8 mouse cellular contexts compared by ENCODE assay signal in genomic region chr3:101398071-101398786, GRCm38 (mm10). TPM values are rescaled to one million over a fixed set of nuclear protein-coding genes. Genes with fewer than 3 reads are reported as not detected.
DNase-seq lines count a peak whose midpoint lies in the region; ATAC-seq and TF ChIP-seq lines count a peak whose summit lies in the region.

No protein-coding gene starts in this region.

- no peaks in the 10 kb centered on the region for H3K9me3 ChIP-seq in lung, postnatal 0 days (ENCODE audit: low read length)
- H3K9me3 ChIP-seq in forebrain, embryonic 11.5 days (ENCODE audit: control insufficient read depth, low read length): no peaks in the 10 kb centered on the region
- no peaks in the 10 kb centered on the region for H3K9me3 ChIP-seq in hindbrain, embryonic 13.5 days

- H3K27ac ChIP-seq in lung, postnatal 0 days (ENCODE audit: low read length): no peak overlapping the region
- peak overlapping the region; percentile 31; the same call in 1 of the 2 replicates for H3K27ac ChIP-seq in forebrain, embryonic 11.5 days (ENCODE audit: low read depth, low read length)
- peak overlapping the region; percentile 66 for H3K27ac ChIP-seq in hindbrain, embryonic 13.5 days
- H3K27ac ChIP-seq in thymus, adult 2 months (ENCODE audit: control insufficient read depth, insufficient read depth, low read length): no peak overlapping the region

- no peak overlapping the region for H3K9ac ChIP-seq in lung, postnatal 0 days (replicated peaks; ENCODE audit: low read depth)
- H3K9ac ChIP-seq in forebrain, embryonic 11.5 days (ENCODE audit: low read length): peak overlapping the region; percentile 29; the same call in 1 of the 2 replicates
- H3K9ac ChIP-seq in hindbrain, embryonic 13.5 days: peak overlapping the region; percentile 46; the same call in 1 of the 2 replicates

- no peak for DNase-seq in lung, postnatal 0 days (ENCODE audit: low spot score)
- no peak for DNase-seq in lung, adult 2 months
- peak; percentile 68 for DNase-seq in forebrain, embryonic 11.5 days (ENCODE audit: low spot score)
- peak; percentile 69 for DNase-seq in neural tube, embryonic 10.5 days (ENCODE audit: extremely low spot score, low spot score)
- no peak for DNase-seq in thymus, adult 2 months
- no peak for DNase-seq in spleen, postnatal 36 days (ENCODE audit: low spot score in 2 of 2)

- H3K4me2 ChIP-seq in lung, postnatal 0 days (replicated peaks; ENCODE audit: low read depth, low read length): no peak overlapping the region
- no peak overlapping the region for H3K4me2 ChIP-seq in forebrain, embryonic 11.5 days (ENCODE audit: low read depth, low read length, severe bottlenecking)
- no peak overlapping the region for H3K4me2 ChIP-seq in hindbrain, embryonic 13.5 days

- no peak for TF ChIP-seq EP300 in lung, postnatal 0 days (IDR thresholded peaks at IDR 0.05)

- peak; percentile 34 for ATAC-seq in lung, postnatal 0 days
- peak; percentile 69 for ATAC-seq in forebrain, embryonic 11.5 days (replicated peaks; ENCODE audit: low FRiP score)
- ATAC-seq in hindbrain, embryonic 13.5 days (ENCODE audit: low FRiP score): peak; percentile 30; the same call in 1 of the 2 replicates
- ATAC-seq in megakaryocyte-erythroid progenitor cell, adult 5-6 weeks (replicated peaks; ENCODE audit: low FRiP score, low TSS enrichment, poor library complexity, severe bottlenecking): no peak

- no peaks in the 10 kb centered on the region for H3K36me3 ChIP-seq in lung, postnatal 0 days (ENCODE audit: insufficient read depth, low read length)
- H3K36me3 ChIP-seq in forebrain, embryonic 11.5 days (ENCODE audit: control insufficient read depth, insufficient read depth, low read length): no peaks in the 10 kb centered on the region
- H3K36me3 ChIP-seq in hindbrain, embryonic 13.5 days: no peaks in the 10 kb centered on the region
- no peaks in the 10 kb centered on the region for H3K36me3 ChIP-seq in thymus, adult 2 months (ENCODE audit: control insufficient read depth, insufficient read depth, low read length)

- peak; percentile 21; the same call in 1 of the 2 replicates for TF ChIP-seq CTCF in lung, postnatal 0 days (IDR thresholded peaks at IDR 0.05)
- no peak for TF ChIP-seq CTCF in lung, adult 2 months (IDR thresholded peaks at IDR 0.05; ENCODE audit: insufficient read depth, low read length)
- TF ChIP-seq CTCF in thymus, adult 2 months (IDR thresholded peaks at IDR 0.05; ENCODE audit: borderline replicate concordance, control insufficient read depth, extremely low read depth, insufficient read depth, low read length, poor library complexity): no peak

- H3K4me1 ChIP-seq in lung, postnatal 0 days (ENCODE audit: insufficient read depth, low read depth, low read length): peaks cover 19% of the 10 kb centered on the region
- peaks cover 8% of the 10 kb centered on the region; the same call in 1 of the 2 replicates for H3K4me1 ChIP-seq in lung, adult 2 months (ENCODE audit: control insufficient read depth, insufficient read depth, low read length)
- peaks cover 15% of the 10 kb centered on the region for H3K4me1 ChIP-seq in forebrain, embryonic 11.5 days (replicated peaks; ENCODE audit: control insufficient read depth, insufficient read depth, low read length)
- peaks cover 78% of the 10 kb centered on the region for H3K4me1 ChIP-seq in hindbrain, embryonic 13.5 days (replicated peaks)
- no peaks in the 10 kb centered on the region; the same call in 1 of the 2 replicates for H3K4me1 ChIP-seq in thymus, adult 2 months (replicated peaks; ENCODE audit: control insufficient read depth, insufficient read depth, low read length)

- no peak overlapping the region for H3K4me3 ChIP-seq in lung, postnatal 0 days (ENCODE audit: low read depth, low read length)
- no peak overlapping the region for H3K4me3 ChIP-seq in lung, adult 2 months (replicated peaks; ENCODE audit: extremely low read depth, low read depth, low read length)
- no peak overlapping the region for H3K4me3 ChIP-seq in forebrain, embryonic 11.5 days (ENCODE audit: low read depth, low read length)
- H3K4me3 ChIP-seq in hindbrain, embryonic 13.5 days: no peak overlapping the region
- H3K4me3 ChIP-seq in thymus, adult 2 months (ENCODE audit: control insufficient read depth, insufficient read depth, low read length): no peak overlapping the region

- 51% methylated on average over 12 of the region's 12 CpGs for WGBS in lung, postnatal 0 days
- WGBS in lung, adult 2 months: 71% methylated on average over 12 of the region's 12 CpGs
- WGBS in forebrain, embryonic 11.5 days: 35% methylated on average over 12 of the region's 12 CpGs
- WGBS in hindbrain, embryonic 13.5 days: 41% methylated on average over 12 of the region's 12 CpGs
- WGBS in thymus, adult 2 months: 88% methylated on average over 12 of the region's 12 CpGs

- no peak for TF ChIP-seq POLR2A in lung, adult 2 months (IDR thresholded peaks at IDR 0.05; ENCODE audit: borderline replicate concordance, extremely low read depth, low read depth, low read length)
- no peak for TF ChIP-seq POLR2A in thymus, adult 2 months (IDR thresholded peaks at IDR 0.05; ENCODE audit: control insufficient read depth, extremely low read depth, insufficient read depth, low read length, poor library complexity)

- H3K27me3 ChIP-seq in lung, postnatal 0 days (replicated peaks; ENCODE audit: insufficient read depth, low read length): no peaks in the 10 kb centered on the region
- H3K27me3 ChIP-seq in forebrain, embryonic 11.5 days (ENCODE audit: control insufficient read depth, insufficient read depth, low read length): no peaks in the 10 kb centered on the region
- H3K27me3 ChIP-seq in hindbrain, embryonic 13.5 days: no peaks in the 10 kb centered on the region
- H3K27me3 ChIP-seq in thymus, adult 2 months (ENCODE audit: control insufficient read depth, insufficient read depth, low read length): no peaks in the 10 kb centered on the region

RNA-seq across cellular contexts. Expression of gene Igsf3, which starts 21.3 kb away (rescaled TPM):
- polyA plus RNA-seq in lung, postnatal 0 days (2015; fragmentation: Nextera tagmentation; extraction: Ambion mirVana): 16.9 and 17.8 TPM in 2 replicates
- polyA plus RNA-seq in lung, adult 2 months (2012; rRNA removed): 7.3 and 8.0 TPM in 2 replicates
- polyA plus RNA-seq in forebrain, embryonic 11.5 days (2014; fragmentation: Nextera tagmentation; extraction: Ambion mirVana): 19.1 and 19.3 TPM in 2 replicates
- 81.4 and 87.9 TPM in 2 replicates for polyA plus RNA-seq in hindbrain, embryonic 13.5 days (2015; fragmentation: Nextera tagmentation; extraction: Ambion mirVana)
- polyA plus RNA-seq in thymus, adult 2 months (2012; rRNA removed): 8.6 and 9.7 TPM in 2 replicates
- 14.2 and 22.4 TPM in 2 replicates for total RNA-seq in megakaryocyte-erythroid progenitor cell, adult 5-6 weeks (2014; fragmentation: Nextera tagmentation)
- 8.4 and 12.3 TPM in 2 replicates for total RNA-seq in megakaryocyte-erythroid progenitor cell, adult 5-6 weeks (2017)

Comparison
In these comparisons a context has a peak if more than half of its experiments do, and no peak if none do; other contexts are left out.
1. DNase-seq: peak in forebrain, embryonic 11.5 days (single experiment) and neural tube, embryonic 10.5 days (single experiment); none in lung, postnatal 0 days (single experiment), lung, adult 2 months (single experiment), thymus, adult 2 months (single experiment) and spleen, postnatal 36 days (0 of 2).
2. H3K27ac ChIP-seq: peak in forebrain, embryonic 11.5 days (single experiment) and hindbrain, embryonic 13.5 days (single experiment); none in lung, postnatal 0 days (single experiment) and thymus, adult 2 months (single experiment).